Mouse (Mus musculus) stomach, embryonic 16.5 days (tissue): ENCODE data around the gene Nccrp1. TPM values are rescaled to one million over a fixed set of nuclear protein-coding genes. Genes with fewer than 3 reads are reported as not detected.
A peak's percentile ranks its signal among the peaks of the same experiment; 100 is the strongest.

ENCODE experiments used
- ATAC-seq: fragments of 200-750 bp; cut with Nextera tagmentation; 2 replicates; pipeline ENCODE4 v1.8.0; 2017; ENCODE audit warnings: moderate number of reproducible peaks, moderate TSS enrichment; ENCODE audit not compliant: insufficient read depth, low FRiP score
- H3K27ac ChIP-seq: fragments of 300-500 bp; sonication (generic); 2 replicates; pipeline ENCODE4 v1.5.1; 2014; ENCODE audit warnings: low read length
- H3K27me3 ChIP-seq: fragments of 300-500 bp; sonication (generic); 2 replicates; pipeline ENCODE4 v1.6.1; 2014; ENCODE audit warnings: low read length, control low read depth, mixed read lengths; ENCODE audit not compliant: control insufficient read depth, insufficient read depth
- H3K36me3 ChIP-seq: fragments of 300-500 bp; sonication (generic); 2 replicates; pipeline ENCODE4 v1.6.1; 2014; ENCODE audit warnings: low read length; ENCODE audit not compliant: control insufficient read depth, insufficient read depth
- H3K4me1 ChIP-seq: fragments of 300-500 bp; sonication (generic); 2 replicates; pipeline ENCODE4 v1.6.1; 2014; ENCODE audit warnings: low read length, control low read depth, mixed read lengths; ENCODE audit not compliant: control insufficient read depth, insufficient read depth
- H3K4me2 ChIP-seq: fragments of 300-500 bp; sonication (generic); 2 replicates; pipeline ENCODE4 v1.6.1; 2014; ENCODE audit warnings: low read depth, low read length, mixed read lengths
- H3K4me3 ChIP-seq: fragments of 300-500 bp; sonication (generic); replicated peaks from 2 replicates; pipeline ENCODE4 v1.5.1; 2014; ENCODE audit warnings: mild to moderate bottlenecking, low read length
- H3K9ac ChIP-seq: fragments of 300-500 bp; sonication (generic); 2 replicates; pipeline ENCODE4 v1.6.1; 2014; ENCODE audit warnings: low read length
- H3K9me3 ChIP-seq: fragments of 300-500 bp; sonication (generic); replicated peaks from 2 replicates; pipeline ENCODE4 v1.6.1; 2016; ENCODE audit warnings: low read length, control low read depth; ENCODE audit not compliant: control insufficient read depth
- WGBS: fragments of 180-500 bp; shearing (Covaris S2); extraction: QIAGEN DNeasy Blood & Tissue Kit; methylation state at CpG from one replicate; pipeline ENCODE4 v1.1.7; 2014; 5-methylcytosine and 5-hydroxymethylcytosine counted together
- polyA plus RNA-seq: library from polyadenylated mRNA; unstranded; fragments of >200 nt; fragmentation: Nextera tagmentation; extraction: Ambion mirVana; gene quantifications from 2 replicates; pipeline ENCODE4 v1.2.1, GENCODE M21; 2015

Nccrp1 gene
- polyA plus RNA-seq: 19.7 and 34.8 TPM in 2 replicates

GRCm38 (mm10) chr7:28547154-28547553 is at the start of gene Nccrp1:
Gene Nccrp1, minus strand, starts transcription at chr7:28547254.
- Histone ChIP-seq H3K9ac (peak within 1 kb of the TSS; percentile 43), H3K27ac (0 out of 2 replicates have a peak within 1 kb of the TSS, but pooled peaks have one; percentile 8), H3K9me3 (no peaks in the 10 kb centered on the region), H3K36me3 (no peaks in the 10 kb centered on the region), H3K4me3 (peak within 1 kb of the TSS; percentile 26), H3K4me1 (peaks cover 8% of the 10 kb centered on the region; the same call in 1 of the 2 replicates), H3K4me2 (peak within 1 kb of the TSS; percentile 43), H3K27me3 (peaks cover 27% of the 10 kb centered on the region)
- no peak for ATAC-seq
- 5% methylated on average over 5 of the region's 5 CpGs for WGBS

GRCm38 (mm10) chr7:28595751-28596435 is 48.8 kb upstream of the Nccrp1 start:
- no peaks in the 10 kb centered on the region for H3K36me3 ChIP-seq
- H3K27ac ChIP-seq: peak overlapping the region; percentile 94
- H3K27me3 ChIP-seq: no peaks in the 10 kb centered on the region
- ATAC-seq: no peak
- WGBS: 67% methylated on average over 8 of the region's 8 CpGs
- H3K9ac ChIP-seq: peak overlapping the region; percentile 81
- H3K4me1 ChIP-seq: peaks cover 55% of the 10 kb centered on the region
- no peaks in the 10 kb centered on the region for H3K9me3 ChIP-seq
- H3K4me3 ChIP-seq: peak overlapping the region; percentile 59
- H3K4me2 ChIP-seq: peak overlapping the region; percentile 79

GRCm38 (mm10) chr7:28593206-28594111 is 46.4 kb upstream of the Nccrp1 start:
- Histone ChIP-seq H3K9ac (peak overlapping the region; percentile 43), H3K4me3 (no peak overlapping the region), H3K4me2 (no peak overlapping the region), H3K27me3 (no peaks in the 10 kb centered on the region), H3K36me3 (no peaks in the 10 kb centered on the region), H3K9me3 (no peaks in the 10 kb centered on the region), H3K4me1 (peaks cover 57% of the 10 kb centered on the region), H3K27ac (0 out of 2 replicates have a peak overlapping the region, but pooled peaks have one; percentile 17)
- WGBS: 38% methylated on average over 14 of the region's 14 CpGs
- ATAC-seq: no peak

- no peak for ATAC-seq
- WGBS: 47% methylated on average over 1 of the region's 1 CpGs
Measured at GRCm38 (mm10) chr7:28591862-28592261, 44.8 kb upstream of the Nccrp1 start.

GRCm38 (mm10) chr7:28587644-28588043 is 40.6 kb upstream of the Nccrp1 start:
- ATAC-seq: no peak
- H3K9ac ChIP-seq: peak overlapping the region; percentile 4; the same call in 1 of the 2 replicates
- no peaks in the 10 kb centered on the region for H3K27me3 ChIP-seq
- H3K4me2 ChIP-seq: no peak overlapping the region
- peak overlapping the region; percentile 34; the same call in 1 of the 2 replicates for H3K27ac ChIP-seq
- H3K36me3 ChIP-seq: no peaks in the 10 kb centered on the region
- H3K4me1 ChIP-seq: peaks cover 64% of the 10 kb centered on the region
- no peaks in the 10 kb centered on the region for H3K9me3 ChIP-seq
- H3K4me3 ChIP-seq: no peak overlapping the region

More at GRCm38 (mm10) chr7:28591862-28592261, 44.8 kb upstream of the Nccrp1 start:
- no peak overlapping the region for H3K4me2 ChIP-seq
- no peaks in the 10 kb centered on the region for H3K9me3 ChIP-seq
- H3K4me1 ChIP-seq: peaks cover 67% of the 10 kb centered on the region
- H3K27ac ChIP-seq: no peak overlapping the region
- H3K9ac ChIP-seq: no peak overlapping the region
- H3K36me3 ChIP-seq: no peaks in the 10 kb centered on the region
- H3K27me3 ChIP-seq: no peaks in the 10 kb centered on the region
- no peak overlapping the region for H3K4me3 ChIP-seq

- Histone ChIP-seq H3K4me3 (no peak overlapping the region), H3K27me3 (no peaks in the 10 kb centered on the region), H3K4me1 (peaks cover 63% of the 10 kb centered on the region), H3K4me2 (no peak overlapping the region), H3K9ac (no peak overlapping the region), H3K9me3 (no peaks in the 10 kb centered on the region), H3K27ac (0 out of 2 replicates have a peak overlapping the region, but pooled peaks have one; percentile 12), H3K36me3 (no peaks in the 10 kb centered on the region)
- 58% methylated on average over 6 of the region's 6 CpGs for WGBS
- no peak for ATAC-seq
Measured at GRCm38 (mm10) chr7:28586663-28587411, 39.8 kb upstream of the Nccrp1 start.

- 70% methylated on average over 6 of the region's 6 CpGs for WGBS
- peaks cover 57% of the 10 kb centered on the region for H3K4me1 ChIP-seq
- peak overlapping the region; percentile 87 for H3K27ac ChIP-seq
- H3K27me3 ChIP-seq: no peaks in the 10 kb centered on the region
- no peak overlapping the region for H3K4me3 ChIP-seq
- H3K9ac ChIP-seq: 0 out of 2 replicates have a peak overlapping the region, but pooled peaks have one; percentile 32
- no peak overlapping the region for H3K4me2 ChIP-seq
- H3K9me3 ChIP-seq: no peaks in the 10 kb centered on the region
- ATAC-seq: no peak
- no peaks in the 10 kb centered on the region for H3K36me3 ChIP-seq
Measured at GRCm38 (mm10) chr7:28585001-28585400, 37.9 kb upstream of the Nccrp1 start.

GRCm38 (mm10) chr7:28584468-28584867 is 37.4 kb upstream of the Nccrp1 start:
- H3K4me2 ChIP-seq: no peak overlapping the region
- H3K9ac ChIP-seq: 0 out of 2 replicates have a peak overlapping the region, but pooled peaks have one; percentile 20
- no peak overlapping the region for H3K4me3 ChIP-seq
- no peaks in the 10 kb centered on the region for H3K9me3 ChIP-seq
- H3K27ac ChIP-seq: peak overlapping the region; percentile 87
- ATAC-seq: no peak
- 48% methylated on average over 4 of the region's 4 CpGs for WGBS
- peaks cover 63% of the 10 kb centered on the region for H3K4me1 ChIP-seq
- no peaks in the 10 kb centered on the region for H3K36me3 ChIP-seq
- H3K27me3 ChIP-seq: no peaks in the 10 kb centered on the region
